Mouse (Mus musculus): Measurements from ENCODE around the gene Stim1. TPM values are rescaled to one million over a fixed set of nuclear protein-coding genes. Genes with fewer than 3 reads are reported as not detected.
"Not testable (repeated sequence)": the region's sequence is repeated elsewhere in the genome, so short reads cannot be mapped to it uniquely, and the experiment has no call there.

Stim1 gene
- total RNA-seq, 2 experiments from 2014 or later, result 21.6 to 21.8 TPM

DNA sequence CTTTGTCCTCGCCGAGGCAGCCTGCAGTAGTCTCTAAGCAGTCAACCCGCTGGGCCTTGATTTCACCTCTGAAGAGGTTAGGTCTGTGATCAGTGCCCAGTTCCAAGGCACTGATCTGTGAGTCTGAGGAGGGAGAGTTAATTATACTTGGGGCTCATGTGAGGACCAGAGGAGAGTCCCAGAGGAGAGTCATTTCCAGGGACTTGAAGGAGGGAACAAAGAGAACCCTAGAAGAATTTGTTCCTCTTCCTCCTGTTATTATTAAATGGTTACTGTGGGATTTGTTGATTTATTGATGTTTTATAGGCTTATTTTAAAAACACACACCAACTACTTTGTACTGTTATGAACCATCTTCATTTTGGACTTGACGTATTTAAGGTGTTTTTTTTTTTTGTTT is 214.0 kb downstream of the Stim1 start, which contains the start of gene Olfr543:
Gene Olfr543 (minus strand): TSS at position 101 of the 400 bp plus-strand sequence.
- intact Hi-C loops (cut with DNase I), result no loop called here
- no peak for DNase-seq (ENCODE audit: low spot score)

DNA sequence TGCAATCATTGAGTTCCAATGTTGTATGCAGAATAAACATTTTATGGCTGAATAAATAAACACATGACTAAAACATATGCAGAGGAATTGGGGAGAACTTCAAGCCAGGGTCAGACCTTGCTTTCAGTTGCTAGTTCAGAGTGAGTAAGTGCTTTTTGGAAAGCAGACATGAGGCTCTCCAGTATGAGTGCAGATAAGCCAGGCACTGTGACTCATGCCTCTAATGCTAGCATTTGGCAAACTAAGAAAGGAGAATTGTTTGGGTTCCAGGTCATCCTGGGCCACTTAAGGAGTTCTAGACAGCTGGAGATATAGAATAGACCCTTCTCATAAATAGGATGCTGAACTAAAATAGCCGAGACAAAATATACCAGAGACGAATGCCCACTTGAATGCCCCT is 216.1 kb downstream of the Stim1 start:
- DNase-seq (ENCODE audit: low spot score), result no peak
- intact Hi-C loops (cut with DNase I), result no loop called here

DNA sequence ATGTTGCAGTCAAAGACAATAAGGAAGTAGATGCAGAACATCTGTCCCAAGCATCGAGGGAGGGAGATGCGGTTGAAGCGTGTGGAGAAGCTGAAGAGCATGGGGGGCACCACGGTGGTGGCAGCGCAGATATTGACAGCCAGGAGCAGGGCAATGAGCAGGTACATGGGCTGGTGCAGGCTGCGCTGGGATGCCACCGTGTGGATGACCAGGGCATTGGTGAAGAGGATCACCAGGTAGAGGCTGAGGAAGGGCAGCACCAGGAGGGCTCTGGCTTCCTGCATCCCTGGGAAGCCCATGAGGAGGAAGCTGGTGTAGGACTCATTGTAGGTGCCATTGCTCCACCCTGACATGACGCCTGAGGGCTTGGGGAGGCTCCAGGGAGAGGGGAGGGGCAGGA is 217.2 kb downstream of the Stim1 start:
- intact Hi-C loops (cut with DNase I); DNase-seq (ENCODE audit: low spot score): not testable (repeated sequence)

DNA sequence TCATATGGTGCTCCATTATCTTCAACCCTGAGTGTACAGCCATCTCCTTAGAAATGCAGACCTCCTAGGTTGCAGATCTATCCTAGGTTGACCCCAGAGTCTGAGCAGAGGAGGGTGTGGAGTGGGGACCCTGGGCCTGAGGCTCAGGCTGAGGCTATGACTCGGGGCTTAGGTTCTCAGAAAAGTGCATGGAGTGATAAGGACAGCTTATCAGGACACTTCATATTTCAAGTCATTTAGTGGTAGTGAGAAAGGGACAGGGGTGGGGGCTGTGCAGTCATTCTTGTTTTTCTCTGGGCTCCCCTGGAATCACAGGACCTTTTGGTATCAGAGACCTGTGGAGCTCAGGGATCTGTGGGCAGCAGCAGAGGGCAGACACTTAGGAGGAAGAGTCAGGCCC is 218.5 kb downstream of the Stim1 start:
- intact Hi-C loops (cut with DNase I), result no loop called here
- DNase-seq (ENCODE audit: low spot score), result no peak

Other genes starting within 250 kb of the Stim1 start
- gene Il18bp, start 249.1 kb upstream of the Stim1 start, total RNA-seq (2021), result 1 to 10 TPM; 6.5 to 6.8 TPM
- gene Rnf121, start 202.3 kb upstream of the Stim1 start, total RNA-seq (2021), result 10 to 100 TPM; 20.9 to 22.8 TPM
- 1 to 10 TPM; 9.4 to 9.6 TPM for gene Xndc1, start 202.3 kb upstream of the Stim1 start, total RNA-seq (2021)
- gene Xntrpc, start 202.1 kb upstream of the Stim1 start, total RNA-seq (2021), result under 1 TPM; 0.91 to 0.92 TPM
- under 1 TPM; 0.11 to 0.47 TPM for gene Trpc2, start 184.7 kb upstream of the Stim1 start, total RNA-seq (2021)
- gene Art1, start 166.1 kb upstream of the Stim1 start, total RNA-seq (2021), result 100 to 1,000 TPM; 203 to 252 TPM
- gene Art5, start 158.3 kb upstream of the Stim1 start, total RNA-seq (2021), result 10 to 100 TPM; 10.5 to 14.3 TPM
- not detected for gene Chrna10, start 151.0 kb upstream of the Stim1 start, total RNA-seq (2021)
- 10 to 100 TPM; 29.0 to 32.5 TPM for gene Nup98, start 57.6 kb upstream of the Stim1 start, total RNA-seq (2021)
- gene Pgap2, start 57.6 kb upstream of the Stim1 start, total RNA-seq (2021), result 10 to 100 TPM; 58.8 to 68.0 TPM
- gene Rhog, start 11.8 kb upstream of the Stim1 start, total RNA-seq (2021), result 10 to 100 TPM; 24.8 to 30.5 TPM
- gene Rrm1, start 173.9 kb downstream of the Stim1 start, total RNA-seq (2021), result 10 to 100 TPM in 1 of 2 experiments, 1 to 10 TPM in 1; 8.4 to 11.5 TPM
- gene Olfr543, start 213.9 kb downstream of the Stim1 start, total RNA-seq (2021), result not detected
- gene Olfr544, start 220.5 kb downstream of the Stim1 start, total RNA-seq (2021), result not detected
- not detected for gene Olfr545, start 231.8 kb downstream of the Stim1 start, total RNA-seq (2021)

Measured in heart, postnatal 25 days (tissue).